Mouse (Mus musculus) mesoderm, embryonic 11.5 days (tissue): ENCODE measurements around the gene Gm21887.
"Not testable (repeated sequence)": the region's sequence is repeated elsewhere in the genome, so short reads cannot be mapped to it uniquely, and the experiment has no call there.

Source experiments
- DNase-seq: peaks from one replicate; pipeline ENCODE4 v3.0.0-alpha.2; 2012; ENCODE audit warnings: low read depth, low spot score

Gene Gm21887

DNA sequence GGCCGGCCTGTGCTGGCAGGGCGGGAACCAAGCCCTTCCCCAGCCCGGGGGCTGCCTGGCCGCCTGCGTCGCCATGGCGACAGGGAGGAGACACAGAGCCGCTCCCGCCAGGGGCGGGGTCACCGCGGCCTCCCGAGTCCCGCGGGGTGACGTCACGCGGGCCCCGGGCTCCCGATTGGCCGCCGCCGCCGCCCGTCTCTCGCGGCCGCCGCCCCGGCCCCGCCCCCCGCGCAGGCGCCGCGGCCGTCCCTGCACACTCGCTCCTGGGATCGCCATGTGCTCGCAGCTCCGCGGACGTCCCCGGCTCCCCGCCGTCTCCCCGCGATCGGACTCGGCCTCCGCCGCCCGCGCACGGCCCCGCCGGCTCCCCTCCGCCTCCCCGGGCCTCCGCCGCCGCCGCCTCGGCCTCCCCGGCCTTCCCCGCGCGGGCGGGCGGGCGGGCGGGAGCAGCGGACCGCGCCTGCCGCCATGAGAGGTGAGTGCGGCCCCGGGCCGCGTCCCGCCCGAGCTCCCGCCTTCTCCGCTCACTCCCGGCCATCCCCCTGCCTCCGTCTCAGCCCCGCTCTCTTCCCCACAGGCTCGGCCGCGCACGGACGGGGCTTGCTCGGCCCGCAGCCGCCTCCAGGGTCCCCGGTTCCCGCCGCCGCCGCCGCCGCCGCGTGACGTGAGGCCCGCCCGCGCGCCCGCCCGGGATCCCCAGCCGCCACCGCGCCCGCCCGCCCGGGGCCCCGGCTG lies at the start of gene Gm21887:
Gene Gm21887 (plus strand): TSS at position 644 of the 735 bp plus-strand sequence.
- DNase-seq, result peak; percentile 100

DNA sequence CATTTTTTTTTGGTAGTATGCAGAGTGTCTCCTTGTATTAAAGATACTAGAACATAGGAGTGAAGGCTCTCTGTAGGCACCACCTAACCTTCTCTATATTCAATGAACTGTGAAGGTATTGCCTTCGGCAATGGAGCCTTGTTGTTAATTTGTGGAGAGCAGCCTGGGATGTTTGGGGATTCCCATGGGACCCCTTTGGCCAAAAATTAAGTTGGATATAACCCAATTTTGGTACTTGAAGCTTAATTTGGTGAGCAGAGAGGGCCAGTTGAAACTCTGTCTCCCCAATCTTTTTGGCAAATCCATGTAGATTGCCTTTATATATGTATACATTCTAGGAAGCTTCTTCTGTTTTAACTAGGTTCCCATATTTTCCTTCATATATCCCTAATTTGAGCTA lies 40.1 kb upstream of the Gm21887 start:
- DNase-seq, result no peak

DNA sequence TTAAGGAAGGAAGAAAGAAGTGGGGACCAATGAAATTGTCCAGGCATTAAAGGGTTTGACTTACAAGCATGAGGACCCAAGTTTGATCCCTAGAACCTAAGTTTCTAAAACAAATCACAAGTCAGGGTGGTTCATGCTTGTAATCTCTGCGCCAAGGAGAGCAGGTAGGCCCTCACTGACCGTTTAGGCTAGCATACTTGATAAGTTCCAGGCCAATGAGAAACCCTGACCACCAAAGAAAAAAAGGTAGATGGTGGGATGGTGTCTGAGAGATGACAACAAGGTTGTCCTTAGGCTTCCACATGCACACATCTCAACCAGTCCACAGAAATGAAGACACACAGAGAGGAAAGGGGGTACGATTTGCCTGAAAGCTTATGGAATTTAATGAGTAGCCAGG lies 39.7 kb upstream of the Gm21887 start:
- DNase-seq, result peak; percentile 41

DNA sequence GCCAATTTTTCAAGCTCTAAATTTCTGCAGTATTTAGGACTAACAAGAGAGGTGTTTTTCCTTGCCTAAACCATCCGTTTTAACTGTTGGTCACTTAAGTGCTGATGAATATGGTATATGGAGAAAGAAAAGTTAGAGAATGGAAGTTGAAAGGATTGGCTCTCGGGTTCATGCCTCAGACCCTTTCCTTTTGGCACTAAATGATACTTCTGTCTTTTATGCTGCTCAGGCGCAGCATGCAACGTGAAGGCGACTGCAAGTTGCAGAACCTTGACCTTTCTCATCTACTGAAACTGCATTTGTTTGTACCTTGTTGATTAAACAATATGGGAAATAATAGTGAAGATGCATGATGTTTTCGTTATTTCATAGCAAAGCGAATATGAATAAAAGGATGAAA lies 38.9 kb upstream of the Gm21887 start:
- DNase-seq, result peak; percentile 37

DNA sequence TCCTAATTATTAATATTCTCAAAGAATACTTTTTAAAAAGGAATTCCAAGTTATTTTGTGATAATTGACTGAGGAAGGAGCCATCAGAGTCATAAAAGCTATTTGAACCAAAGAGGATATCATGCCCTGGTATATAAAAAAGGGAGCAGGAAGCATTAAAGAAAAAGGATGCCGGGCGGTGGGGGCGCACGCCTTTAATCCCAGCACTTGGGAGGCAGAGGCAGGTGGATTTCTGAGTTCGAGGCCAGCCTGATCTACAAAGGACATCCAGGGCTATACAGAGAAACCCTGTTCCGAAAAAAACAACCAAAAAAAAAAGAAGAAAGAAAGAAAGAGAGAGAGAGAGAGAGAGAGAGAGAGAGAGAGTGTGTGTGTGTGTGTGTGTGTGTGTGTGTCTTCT lies 37.9 kb upstream of the Gm21887 start:
- not testable (repeated sequence) for DNase-seq

DNA sequence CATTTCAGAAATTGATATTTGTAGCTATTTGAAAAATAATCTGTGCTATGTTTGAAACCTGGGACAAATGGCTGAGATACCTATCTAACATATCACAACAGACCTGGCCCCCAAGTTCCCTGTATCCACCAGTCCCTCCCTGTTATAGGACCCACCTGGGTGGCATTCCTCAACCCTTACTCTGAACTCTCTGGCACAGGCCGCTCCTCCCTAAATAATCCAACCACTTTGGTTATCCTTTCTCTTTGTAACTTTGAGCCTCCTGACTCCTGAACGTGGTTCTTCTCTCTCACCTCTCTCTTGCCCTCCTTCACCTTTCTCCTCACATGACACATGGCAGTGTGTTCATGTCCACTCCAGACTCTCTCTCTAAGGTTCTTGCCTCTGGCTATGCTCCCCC lies 37.3 kb upstream of the Gm21887 start:
- peak; percentile 35 for DNase-seq

DNA sequence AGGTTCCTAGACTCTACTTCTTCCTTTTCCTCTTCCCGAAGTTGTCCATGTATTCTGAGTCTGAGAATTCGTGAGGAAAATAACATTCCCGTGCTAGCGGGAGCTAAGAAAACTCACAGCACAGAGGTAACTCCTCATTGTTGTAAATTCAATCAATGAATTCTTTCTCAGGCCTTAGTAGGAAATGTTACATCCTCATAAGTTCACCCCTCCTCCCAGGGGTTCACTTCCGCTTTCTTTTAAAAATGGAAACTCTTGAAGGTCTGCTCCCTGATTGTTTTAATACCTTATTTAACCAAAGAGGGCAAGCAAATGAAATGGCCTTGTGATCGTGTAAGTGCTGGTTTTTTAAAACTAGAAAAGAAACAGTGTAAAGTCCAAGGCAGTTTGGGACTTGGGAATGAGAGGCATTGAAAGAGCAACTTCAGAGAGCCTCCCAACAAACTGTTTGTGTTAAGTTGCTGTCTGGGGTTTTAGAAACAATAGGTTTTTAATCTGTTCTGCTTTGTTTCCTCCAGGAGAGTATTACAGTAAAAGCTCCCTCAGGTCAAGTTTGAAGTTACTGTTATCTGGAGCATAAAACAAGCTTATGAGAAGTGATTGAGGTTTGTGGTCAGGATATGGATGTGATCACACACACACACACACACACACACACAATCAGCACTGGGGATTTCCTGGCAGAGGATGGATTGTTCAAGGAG lies 36.5 kb upstream of the Gm21887 start:
- peak; percentile 39 for DNase-seq

DNA sequence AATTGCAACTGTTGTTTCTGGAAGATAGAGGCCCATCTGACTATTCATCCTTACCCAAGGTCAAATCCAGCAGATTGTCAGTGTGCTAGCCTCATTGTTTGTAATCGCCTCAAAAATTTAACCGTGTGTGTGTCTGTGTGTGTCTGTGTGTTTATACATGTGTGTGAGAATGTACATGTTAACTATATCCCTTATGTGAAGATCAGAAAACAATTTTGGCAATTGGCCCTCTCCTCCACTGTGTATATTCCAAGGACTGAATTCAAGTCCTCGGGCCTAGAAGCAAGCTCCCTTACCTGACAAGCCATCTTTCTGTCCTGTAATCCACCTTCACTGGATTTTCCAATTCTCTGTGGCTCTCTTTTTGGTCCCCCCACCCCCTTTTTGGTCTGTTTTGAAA lies 35.7 kb upstream of the Gm21887 start:
- peak; percentile 28 for DNase-seq

DNA sequence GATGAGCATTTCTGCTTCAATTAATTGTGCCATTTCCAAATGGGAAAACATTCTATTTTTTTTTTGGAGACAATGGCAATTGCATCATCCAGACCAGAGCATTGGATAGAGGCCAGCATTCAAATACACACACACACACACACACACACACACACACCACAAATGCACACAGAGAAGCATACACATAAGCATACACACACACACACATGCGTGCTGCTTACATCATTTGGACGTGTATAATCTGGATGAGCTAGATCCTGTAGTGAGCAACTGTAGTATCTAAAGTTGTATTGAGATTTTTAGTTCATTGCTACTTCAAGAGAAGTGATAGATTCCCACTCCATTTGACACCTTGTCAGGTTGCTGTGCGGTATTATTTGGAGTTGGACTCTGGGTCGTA lies 35.0 kb upstream of the Gm21887 start:
- peak; percentile 23 for DNase-seq

DNA sequence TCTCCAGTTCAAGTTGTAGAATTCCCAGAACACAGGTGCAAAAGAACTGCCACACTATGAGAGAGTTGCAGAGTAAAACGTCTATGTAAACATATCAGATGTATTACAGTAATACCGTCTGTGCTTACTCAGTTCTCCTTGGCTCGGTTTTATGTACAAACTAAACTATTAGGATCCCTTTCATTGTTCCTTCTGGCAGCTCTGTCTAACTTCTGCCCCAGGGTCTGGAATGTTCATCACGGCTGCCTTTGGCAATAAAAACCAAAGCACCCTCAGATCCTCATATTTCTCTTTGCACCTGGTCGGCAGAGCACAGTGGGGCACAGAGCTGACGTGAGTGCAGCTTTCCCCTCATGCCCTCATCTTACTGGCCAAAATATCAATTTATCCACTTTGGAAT lies 34.5 kb upstream of the Gm21887 start:
- DNase-seq, result peak; percentile 60

DNA sequence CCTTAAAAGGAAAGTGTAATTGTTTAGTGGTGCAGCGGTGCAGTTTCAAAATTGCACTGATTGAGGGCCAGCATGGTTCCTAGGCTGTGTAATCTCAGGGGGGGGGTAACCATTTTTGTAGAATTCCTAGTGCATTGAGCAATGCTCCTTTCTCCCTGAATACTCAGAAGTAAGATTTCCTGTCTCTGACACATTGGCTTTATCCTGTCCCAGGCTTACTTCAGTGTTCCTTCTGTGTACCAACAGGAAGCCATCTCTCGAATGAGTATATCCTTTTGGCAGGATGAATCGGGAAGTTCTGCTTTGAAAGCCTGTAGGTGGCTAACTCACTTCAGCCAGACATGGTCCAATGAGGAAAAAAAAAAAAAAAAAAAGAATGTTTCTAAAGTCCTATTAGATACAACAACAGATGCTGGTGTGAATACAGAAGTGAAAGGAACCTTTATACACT lies 33.8 kb upstream of the Gm21887 start:
- DNase-seq, result peak; percentile 41

DNA sequence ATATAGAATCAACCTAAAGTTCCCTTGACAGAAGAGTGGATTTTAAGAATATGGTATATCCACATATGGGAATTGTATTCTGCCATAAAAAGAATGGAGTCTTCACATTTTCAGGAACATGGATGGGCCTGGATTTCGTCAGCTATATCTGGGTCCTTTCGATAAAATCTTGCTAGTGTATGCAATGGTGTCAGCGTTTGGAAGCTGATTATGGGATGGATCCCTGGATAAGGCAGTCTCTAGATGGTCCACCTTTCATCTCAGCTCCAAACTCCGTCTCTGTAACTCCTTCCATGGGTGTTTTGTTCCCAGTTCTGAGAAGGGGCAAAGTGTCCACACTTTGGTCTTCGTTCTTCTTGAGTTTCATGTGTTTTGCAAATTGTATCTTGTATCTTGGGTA lies 33.1 kb upstream of the Gm21887 start:
- DNase-seq, result not testable (repeated sequence)

DNA sequence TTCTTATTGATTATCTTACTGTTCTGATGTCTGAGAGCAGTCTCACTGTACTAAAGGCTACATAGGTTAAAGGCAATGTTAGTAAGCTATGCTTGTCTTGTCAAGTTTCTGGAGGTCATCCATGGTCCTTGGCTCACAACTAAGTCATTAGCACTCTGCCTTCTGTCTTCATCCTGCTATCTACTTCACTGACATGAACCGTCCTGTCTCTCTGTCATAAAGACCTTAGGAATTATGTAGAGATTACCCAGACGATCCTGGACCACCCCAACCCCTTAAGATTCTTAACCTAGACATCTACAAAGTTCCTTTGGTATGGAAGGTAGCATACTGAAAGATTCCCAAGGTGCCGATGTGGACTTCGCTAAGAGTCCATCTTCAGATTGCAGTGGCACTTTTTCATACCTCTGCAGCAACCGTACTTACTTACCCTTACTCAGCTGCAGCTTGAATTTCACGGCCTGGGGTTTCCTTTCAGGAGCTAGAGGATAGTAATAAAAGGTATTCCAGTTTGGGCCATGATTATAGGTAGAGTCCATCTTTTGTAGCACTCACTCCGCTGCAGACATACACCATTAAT lies 31.5 kb upstream of the Gm21887 start:
- DNase-seq, result peak; percentile 29

DNA sequence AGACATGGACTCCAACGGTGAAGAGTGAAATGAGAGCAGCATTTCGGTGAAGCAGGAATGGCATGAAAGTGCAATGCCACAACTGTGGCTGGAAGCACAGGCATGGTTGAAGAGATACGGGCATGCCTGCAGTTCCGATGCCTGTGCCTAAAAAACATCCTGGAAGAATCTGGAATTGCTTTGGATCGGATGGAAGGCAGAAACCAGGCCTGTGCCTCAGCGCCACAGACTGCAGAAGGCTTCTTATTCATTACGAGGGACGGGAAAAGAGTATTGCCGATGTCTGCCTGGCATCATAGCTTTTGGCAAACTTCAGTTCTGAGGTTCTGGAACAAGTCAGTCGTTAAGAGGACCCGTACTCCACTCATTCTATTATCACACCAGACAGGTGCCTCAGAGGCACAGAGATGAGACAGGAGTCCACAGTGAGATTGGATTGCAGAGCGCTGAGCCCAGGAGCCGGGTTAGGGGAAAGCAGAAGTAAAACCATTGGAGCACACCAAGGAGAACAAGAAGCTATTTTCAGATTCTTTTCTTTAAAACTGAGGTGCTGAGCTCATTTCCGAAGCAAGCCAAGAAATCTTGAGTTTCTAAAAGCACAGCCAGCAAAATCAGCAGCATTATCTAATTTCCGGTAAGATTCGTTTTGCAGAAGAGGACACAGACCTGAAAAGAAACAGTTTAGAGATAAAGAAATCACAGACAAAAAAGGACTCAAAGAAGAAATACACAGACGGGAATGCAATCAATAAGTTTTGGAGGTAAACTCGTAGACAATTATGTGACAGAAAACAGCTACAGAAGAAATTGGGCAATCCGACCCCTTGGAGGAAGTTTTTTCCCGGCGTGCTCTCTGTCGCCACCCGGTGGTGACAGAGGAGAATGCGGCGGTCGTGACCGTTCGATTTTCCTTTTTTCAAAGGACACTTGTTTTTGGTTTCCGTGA lies 30.8 kb upstream of the Gm21887 start:
- DNase-seq, result peak; percentile 84

DNA sequence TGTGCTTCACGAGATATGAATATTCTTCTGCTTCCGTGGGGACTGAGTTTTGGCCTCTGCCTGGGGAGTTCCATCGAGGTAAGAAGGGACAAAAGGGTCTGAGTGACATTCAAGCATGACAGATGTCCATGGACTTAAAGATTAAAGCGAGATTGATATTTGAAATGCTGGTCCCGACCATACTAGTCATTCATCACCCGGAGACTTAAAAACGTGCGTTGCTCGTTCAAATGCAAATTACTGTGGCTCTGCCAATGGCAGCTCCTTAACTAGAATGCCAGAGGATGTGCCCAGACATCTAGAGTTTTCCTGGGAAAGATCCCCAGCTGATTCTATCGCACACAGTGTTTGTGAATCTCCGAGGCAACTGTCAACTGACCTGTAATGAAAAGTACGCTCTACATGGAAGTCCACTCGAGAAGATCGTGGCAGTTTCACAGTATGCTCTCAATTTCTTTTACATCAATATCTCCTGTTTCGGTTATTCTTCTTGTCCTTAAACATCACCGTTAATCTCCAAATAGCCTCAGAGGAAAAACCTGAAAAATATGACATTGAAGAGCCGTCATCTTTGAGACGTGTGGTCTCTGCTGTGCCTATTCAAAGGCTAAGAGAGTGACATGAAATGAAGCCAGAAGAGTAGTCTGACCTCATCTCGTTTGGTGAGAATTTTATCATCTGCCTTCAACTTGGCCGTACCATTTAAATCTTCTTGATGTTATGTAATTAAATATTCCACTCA lies 29.8 kb upstream of the Gm21887 start:
- DNase-seq, result peak; percentile 43

DNA sequence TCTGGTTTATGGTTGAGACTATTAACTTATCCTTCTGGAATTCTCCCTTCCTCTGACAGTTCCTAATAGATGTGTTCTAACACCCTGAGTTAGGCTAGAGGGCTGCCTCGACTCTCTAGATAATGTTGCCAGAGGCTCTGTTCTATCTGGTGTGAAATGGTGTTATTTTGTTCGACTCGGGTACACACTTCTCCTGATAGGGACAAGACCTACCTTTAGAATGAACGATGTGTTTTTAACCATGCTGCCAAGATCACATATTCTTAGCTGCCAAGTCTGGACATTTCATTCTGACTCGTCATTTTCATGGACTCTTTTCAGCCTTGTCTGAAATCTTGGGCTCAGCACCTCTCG lies 29.3 kb upstream of the Gm21887 start:
- peak; percentile 34 for DNase-seq

DNA sequence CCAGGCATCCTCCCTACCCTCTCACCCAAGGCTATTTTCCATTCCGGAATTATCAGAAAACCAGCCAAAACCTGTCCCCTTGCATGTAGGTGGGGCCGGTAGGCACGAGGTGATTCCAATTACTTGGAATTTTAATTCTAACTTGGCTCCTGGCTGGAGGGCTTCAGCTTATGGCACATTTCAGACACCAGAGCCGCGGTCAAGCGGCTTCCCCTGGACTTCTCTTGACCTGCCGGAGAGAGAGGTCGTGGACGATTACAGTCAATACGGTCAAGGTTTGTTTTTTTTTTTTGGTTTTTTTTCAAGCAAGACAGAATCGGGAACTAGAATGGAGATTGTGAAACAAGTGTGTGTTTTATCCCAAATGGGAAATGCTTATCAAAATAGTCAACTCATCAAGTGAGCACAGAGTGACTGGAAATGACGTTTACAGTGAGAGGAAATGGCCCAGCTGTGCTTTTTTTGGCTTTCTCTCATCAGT lies 28.6 kb upstream of the Gm21887 start:
- DNase-seq, result peak; percentile 41

DNA sequence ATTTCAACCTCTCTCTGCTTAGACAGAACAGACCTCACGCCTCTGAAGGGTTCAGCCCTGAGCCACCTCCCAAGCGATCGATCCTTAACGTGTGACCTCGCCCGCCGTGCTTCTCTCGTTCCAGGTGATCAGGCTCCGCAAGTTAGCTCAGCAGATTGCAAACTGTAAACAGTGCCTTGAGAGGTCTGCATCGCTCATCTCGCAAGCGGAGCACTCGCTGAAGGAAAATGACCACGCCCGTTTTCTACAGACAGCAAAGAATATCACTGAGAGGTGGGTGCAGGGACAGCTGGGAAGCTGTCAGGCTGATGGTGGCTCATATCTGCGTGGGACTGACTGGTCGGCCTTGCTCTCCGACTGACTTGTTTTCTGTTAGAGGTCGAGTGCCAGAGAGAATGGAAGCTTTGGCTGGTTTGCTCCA lies 27.7 kb upstream of the Gm21887 start:
- peak; percentile 32 for DNase-seq

DNA sequence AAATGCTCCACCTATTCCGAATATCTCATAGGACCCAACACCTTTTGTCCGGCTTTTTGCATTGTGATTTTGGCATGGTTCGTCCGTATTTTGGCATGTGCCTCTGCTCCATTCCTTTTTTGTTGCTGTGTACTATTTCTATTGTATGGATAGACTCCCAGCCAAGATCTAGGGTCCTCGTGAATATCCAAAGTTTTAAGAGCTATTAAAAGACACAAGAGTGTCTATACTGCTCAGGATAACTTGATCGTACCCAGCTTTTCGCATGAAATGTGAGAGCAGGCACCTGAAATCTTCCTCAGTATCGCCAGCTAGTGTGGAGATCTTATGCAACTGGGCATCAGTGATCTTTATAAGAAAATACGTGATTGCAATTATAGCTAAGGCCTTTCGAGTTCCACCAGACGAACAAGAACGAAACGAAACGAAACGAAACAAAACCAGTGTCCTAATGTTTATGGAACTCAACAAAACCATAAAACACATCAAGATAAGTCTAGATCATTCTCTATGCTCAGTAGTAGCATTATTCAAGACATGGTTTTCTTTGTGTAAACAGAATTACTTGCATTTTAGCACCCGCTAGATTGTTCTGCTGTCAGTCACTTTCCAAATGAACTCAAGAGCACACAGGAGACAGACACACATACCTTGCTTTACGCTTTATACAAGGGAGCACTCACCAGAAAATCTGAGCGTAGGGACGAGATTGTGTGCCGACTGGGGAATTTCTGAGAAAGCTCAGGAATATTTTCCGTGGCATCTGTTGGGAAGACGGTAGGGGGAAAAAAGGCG lies 26.7 kb upstream of the Gm21887 start:
- DNase-seq, result peak; percentile 16
